Mouse (Mus musculus) stomach, postnatal 0 days (tissue): ENCODE data around the gene Galnt4. TPM values are rescaled to one million over a fixed set of nuclear protein-coding genes. Genes with fewer than 3 reads are reported as not detected.

Experiments
- ATAC-seq: fragments of 200-750 bp; cut with Nextera tagmentation; 2 replicates; pipeline ENCODE4 v1.8.0; 2017; ENCODE audit not compliant: low FRiP score, low TSS enrichment
- DNase-seq: peaks from one replicate; pipeline ENCODE4 v3.0.0-alpha.2; 2016; ENCODE audit warnings: low spot score
- H3K27ac ChIP-seq: fragments of 300-500 bp; sonication (generic); replicated peaks from 2 replicates; pipeline ENCODE4 v1.5.1; 2014; ENCODE audit warnings: mild to moderate bottlenecking, control low read depth
- H3K27me3 ChIP-seq: fragments of 300-500 bp; sonication (generic); 2 replicates; pipeline ENCODE4 v1.6.1; 2014; ENCODE audit warnings: low read length; ENCODE audit not compliant: control insufficient read depth, insufficient read depth
- H3K36me3 ChIP-seq: fragments of 300-500 bp; sonication (generic); 2 replicates; pipeline ENCODE4 v1.6.1; 2014; ENCODE audit warnings: low read length, mixed read lengths; ENCODE audit not compliant: control insufficient read depth, insufficient read depth
- H3K4me1 ChIP-seq: fragments of 300-500 bp; sonication (generic); replicated peaks from 2 replicates; pipeline ENCODE4 v1.6.1; 2014; ENCODE audit warnings: antibody characterized with exemption; ENCODE audit not compliant: control insufficient read depth, insufficient read depth
- H3K4me2 ChIP-seq: fragments of 300-500 bp; sonication (generic); replicated peaks from 2 replicates; pipeline ENCODE4 v1.6.1; 2014; ENCODE audit warnings: low read depth, mild to moderate bottlenecking, control low read depth, moderate library complexity
- H3K4me3 ChIP-seq: fragments of 300-500 bp; sonication (generic); 2 replicates; pipeline ENCODE4 v1.5.1; 2014; ENCODE audit warnings: low read depth, low read length, control low read depth
- H3K9ac ChIP-seq: fragments of 300-500 bp; sonication (generic); 2 replicates; pipeline ENCODE4 v1.6.1; 2014; ENCODE audit warnings: mild to moderate bottlenecking, low read length, control low read depth, mixed read lengths
- H3K9me3 ChIP-seq: fragments of 300-500 bp; sonication (generic); 2 replicates; pipeline ENCODE4 v1.6.1; 2016; ENCODE audit warnings: low read length; ENCODE audit not compliant: control insufficient read depth
- CTCF ChIP-seq: IDR thresholded peaks from 2 replicates; pipeline ENCODE4 v1.5.1; 2016; ENCODE audit warnings: antibody characterized with exemption, low read depth, mild to moderate bottlenecking, moderate library complexity
- EP300 ChIP-seq: optimal IDR thresholded peaks from 2 replicates; pipeline ENCODE3; 2016; ENCODE audit warnings: antibody characterized with exemption
- WGBS: fragments of 180-500 bp; shearing (Covaris S2); extraction: QIAGEN DNeasy Blood & Tissue Kit; methylation state at CpG from one replicate; pipeline ENCODE4 v1.1.7; 2014; 5-methylcytosine and 5-hydroxymethylcytosine counted together
- polyA plus RNA-seq: library from polyadenylated mRNA; unstranded; fragments of >200 nt; fragmentation: Nextera tagmentation; extraction: Ambion mirVana; gene quantifications from 2 replicates; pipeline ENCODE4 v1.2.1, GENCODE M21; 2015

Galnt4 gene
- polyA plus RNA-seq, 1 experiment from 2014 or later = 34.9 TPM

- no peaks in the 10 kb centered on the region for H3K9me3 ChIP-seq
- H3K36me3 ChIP-seq = no peaks in the 10 kb centered on the region
- ATAC-seq (no peak), DNase-seq (peak; percentile 60)
- H3K27ac ChIP-seq = no peak overlapping the region
- no peaks in the 10 kb centered on the region for H3K27me3 ChIP-seq
- H3K9ac ChIP-seq = no peak overlapping the region
- H3K4me2 ChIP-seq = no peak overlapping the region
- no peak for TF ChIP-seq CTCF
- TF ChIP-seq EP300 = no peak
- WGBS = 55% methylated on average over 5 of the region's 5 CpGs
- H3K4me3 ChIP-seq = no peak overlapping the region
- H3K4me1 ChIP-seq = no peaks in the 10 kb centered on the region; the same call in 1 of the 2 replicates
Observed at GRCm38 (mm10) chr10:99136337-99136736, 28.4 kb downstream of the Galnt4 start.

DNA sequence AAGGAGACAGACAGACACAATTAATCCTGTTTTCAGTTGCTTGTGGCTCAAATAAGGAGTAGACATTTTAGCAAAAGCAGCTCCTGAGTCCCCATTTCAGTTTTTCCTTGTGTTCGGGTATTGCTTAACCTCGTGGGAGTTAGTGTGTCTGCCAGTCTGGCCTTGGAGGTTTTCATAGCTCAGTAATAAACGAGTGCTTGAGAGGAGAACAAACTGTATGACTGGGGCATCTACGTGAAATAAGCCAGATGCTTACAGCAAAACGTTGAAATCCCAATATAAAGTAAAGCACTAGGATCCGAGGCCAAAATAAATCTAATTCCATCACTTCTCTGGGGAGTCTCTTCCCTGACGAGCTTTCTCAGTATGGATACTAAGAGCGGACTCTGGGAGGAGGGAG is 37.7 kb downstream of the Galnt4 start:
- no peak for ATAC-seq
- no peaks in the 10 kb centered on the region for H3K36me3 ChIP-seq
- TF ChIP-seq EP300 = no peak
- no peak for TF ChIP-seq CTCF
- H3K4me1 ChIP-seq = no peaks in the 10 kb centered on the region
- no peaks in the 10 kb centered on the region for H3K9me3 ChIP-seq
- H3K4me3 ChIP-seq = no peak overlapping the region
- no peaks in the 10 kb centered on the region for H3K27me3 ChIP-seq
- H3K27ac ChIP-seq = no peak overlapping the region
- no peak overlapping the region for H3K9ac ChIP-seq
- H3K4me2 ChIP-seq = no peak overlapping the region
- DNase-seq = no peak
- 56% methylated on average over 8 of the region's 8 CpGs for WGBS

- Histone ChIP-seq H3K4me2 (no peak overlapping the region), H3K36me3 (no peaks in the 10 kb centered on the region), H3K27me3 (no peaks in the 10 kb centered on the region), H3K27ac (no peak overlapping the region), H3K4me1 (no peaks in the 10 kb centered on the region), H3K9me3 (no peaks in the 10 kb centered on the region), H3K4me3 (no peak overlapping the region), H3K9ac (no peak overlapping the region)
- WGBS = 85% methylated on average over 8 of the region's 8 CpGs
- ATAC-seq (no peak), DNase-seq (no peak)
- no peak for TF ChIP-seq EP300
- no peak for TF ChIP-seq CTCF
Observed at GRCm38 (mm10) chr10:99146596-99146995, 38.6 kb downstream of the Galnt4 start.

- 91% methylated on average over 6 of the region's 6 CpGs for whole genome bisulfite sequencing
- H3K9ac ChIP-seq = no peak overlapping the region
- TF ChIP-seq EP300 (no peak), CTCF (no peak)
- no peaks in the 10 kb centered on the region for H3K27me3 ChIP-seq
- no peaks in the 10 kb centered on the region for H3K4me1 ChIP-seq
- DNase-seq (no peak), ATAC-seq (peak; percentile 25; the same call in 1 of the 2 replicates)
- H3K9me3 ChIP-seq = no peaks in the 10 kb centered on the region
- no peak overlapping the region for H3K27ac ChIP-seq
- no peak overlapping the region for H3K4me3 ChIP-seq
- no peaks in the 10 kb centered on the region for H3K36me3 ChIP-seq
- no peak overlapping the region for H3K4me2 ChIP-seq
Observed at GRCm38 (mm10) chr10:99150016-99150415, 42.1 kb downstream of the Galnt4 start.

DNA sequence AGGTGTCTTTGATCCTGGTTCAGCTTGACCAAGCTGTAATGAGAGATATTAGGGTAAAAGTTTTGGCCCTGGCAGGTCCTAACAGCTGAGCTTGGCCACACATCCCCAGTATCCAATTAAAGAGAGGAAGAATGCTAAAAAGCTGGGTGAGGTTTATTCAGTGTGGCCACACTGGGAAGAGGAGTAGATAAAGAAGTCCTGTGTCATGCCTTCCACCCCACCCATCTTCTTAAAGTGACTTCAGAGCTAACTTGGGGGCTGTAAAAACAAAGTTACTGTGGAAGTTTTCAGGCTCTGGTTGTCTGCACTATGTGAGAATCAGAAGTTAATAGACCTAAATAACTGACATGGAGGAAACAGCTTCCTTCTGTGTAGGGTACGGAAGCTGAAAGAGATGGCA is 43.6 kb downstream of the Galnt4 start:
- no peaks in the 10 kb centered on the region for H3K4me1 ChIP-seq
- H3K4me3 ChIP-seq = no peak overlapping the region
- no peak overlapping the region for H3K9ac ChIP-seq
- no peak overlapping the region for H3K27ac ChIP-seq
- H3K4me2 ChIP-seq = no peak overlapping the region
- TF ChIP-seq EP300 (no peak), CTCF (no peak)
- DNase-seq (no peak), ATAC-seq (no peak)
- no peaks in the 10 kb centered on the region for H3K27me3 ChIP-seq
- no peaks in the 10 kb centered on the region for H3K36me3 ChIP-seq
- 94% methylated on average over 1 of the region's 1 CpGs for WGBS
- H3K9me3 ChIP-seq = no peaks in the 10 kb centered on the region

DNA sequence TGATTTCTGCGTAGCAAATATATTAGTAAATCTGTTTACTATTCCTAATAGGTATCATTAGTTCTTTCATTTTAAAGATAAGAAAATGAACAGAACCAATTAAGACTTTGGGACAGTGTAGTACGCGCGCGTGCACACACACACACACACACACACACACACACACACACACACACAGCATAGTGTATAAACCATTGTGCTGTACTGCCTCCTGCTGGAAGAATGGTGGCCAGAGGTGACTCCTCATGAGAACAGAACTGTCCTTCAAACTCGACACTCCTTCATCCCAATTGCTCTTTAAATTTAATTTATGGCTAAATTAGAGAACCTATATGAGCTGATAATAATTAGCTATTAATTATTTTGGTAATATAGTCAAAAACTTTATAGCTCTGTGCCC is 44.1 kb downstream of the Galnt4 start:
- no peak overlapping the region for H3K4me2 ChIP-seq
- ATAC-seq (peak; percentile 83), DNase-seq (peak; percentile 63)
- TF ChIP-seq EP300 (no peak), CTCF (peak; percentile 81)
- no peak overlapping the region for H3K27ac ChIP-seq
- WGBS = 88% methylated on average over 6 of the region's 6 CpGs
- no peak overlapping the region for H3K9ac ChIP-seq
- no peak overlapping the region for H3K4me3 ChIP-seq
- no peaks in the 10 kb centered on the region for H3K36me3 ChIP-seq
- H3K27me3 ChIP-seq = no peaks in the 10 kb centered on the region
- H3K9me3 ChIP-seq = no peaks in the 10 kb centered on the region
- no peaks in the 10 kb centered on the region for H3K4me1 ChIP-seq
